In genomic region chr11:46110945-46111287, GRCm38 (mm10) we compare ENCODE assay signal across 20 mouse cellular contexts. TPM values are rescaled to one million over a fixed set of nuclear protein-coding genes. Genes with fewer than 3 reads are reported as not detected.
DNase-seq lines count a peak whose midpoint lies in the region; ATAC-seq and TF ChIP-seq lines count a peak whose summit lies in the region.
"Had no signal": no experiment of that assay in that cellular context is flagged by ENCODE, and none has a peak within 500 bp of the region (broad histone marks: within the 10 kb centered on the region; RNA-seq: fewer than 3 reads in every experiment).

No protein-coding gene starts in this region.

- H3K9ac ChIP-seq in heart, embryonic 13.5 days, result no peak overlapping the region
- no peak overlapping the region for H3K9ac ChIP-seq in heart, embryonic 15.5 days
- no peak overlapping the region for H3K9ac ChIP-seq in heart, embryonic 12.5 days
- H3K9ac ChIP-seq in heart, postnatal 0 days (replicated peaks; ENCODE audit: low read depth, low read length), result no peak overlapping the region
- no peak overlapping the region for H3K9ac ChIP-seq in heart, embryonic 11.5 days (ENCODE audit: low read depth, low read length)
- H3K9ac ChIP-seq: embryonic facial prominence, embryonic 13.5 days; embryonic facial prominence, embryonic 15.5 days; forebrain, embryonic 12.5 days had no signal

- no peak overlapping the region for H3K4me3 ChIP-seq in heart, embryonic 13.5 days
- no peak overlapping the region for H3K4me3 ChIP-seq in heart, embryonic 15.5 days
- H3K4me3 ChIP-seq in heart, embryonic 12.5 days, result no peak overlapping the region
- H3K4me3 ChIP-seq in heart, postnatal 0 days (ENCODE audit: low read depth, low read length), result no peak overlapping the region
- H3K4me3 ChIP-seq in heart, embryonic 11.5 days (ENCODE audit: low read depth, low read length), result no peak overlapping the region
- H3K4me3 ChIP-seq: embryonic facial prominence, embryonic 13.5 days; embryonic facial prominence, embryonic 15.5 days; erythroblast, embryonic 14.5 days; forebrain, embryonic 10.5 days; forebrain, embryonic 12.5 days had no signal

- no peaks in the 10 kb centered on the region for H3K9me3 ChIP-seq in heart, embryonic 13.5 days
- H3K9me3 ChIP-seq in heart, embryonic 15.5 days (replicated peaks), result no peaks in the 10 kb centered on the region
- H3K9me3 ChIP-seq in heart, embryonic 12.5 days (replicated peaks), result no peaks in the 10 kb centered on the region
- H3K9me3 ChIP-seq in heart, postnatal 0 days (replicated peaks; ENCODE audit: control insufficient read depth, low read length), result no peaks in the 10 kb centered on the region
- no peaks in the 10 kb centered on the region for H3K9me3 ChIP-seq in heart, embryonic 11.5 days (replicated peaks; ENCODE audit: control insufficient read depth, low read length)
- H3K9me3 ChIP-seq: embryonic facial prominence, embryonic 13.5 days; embryonic facial prominence, embryonic 15.5 days; forebrain, embryonic 10.5 days; forebrain, embryonic 12.5 days had no signal

- TF ChIP-seq CTCF in heart, postnatal 0 days (IDR thresholded peaks at IDR 0.05; ENCODE audit: low read depth), result no peak

- no peak for DNase-seq in heart, adult 11 months
- DNase-seq in heart, postnatal 0 days (ENCODE audit: low spot score), result no peak
- DNase-seq: adrenal gland, adult 2 months; adrenal gland, postnatal 10 days; adrenal gland, postnatal 25 days; cerebellum, adult 11 months; cerebellum, adult 8-10 months; embryo, embryonic 11 days had no signal

- peaks cover 23% of the 10 kb centered on the region for H3K4me1 ChIP-seq in heart, embryonic 13.5 days
- peaks cover 34% of the 10 kb centered on the region for H3K4me1 ChIP-seq in heart, embryonic 15.5 days (replicated peaks)
- H3K4me1 ChIP-seq in heart, embryonic 12.5 days (replicated peaks), result peaks cover 22% of the 10 kb centered on the region
- peaks cover 38% of the 10 kb centered on the region for H3K4me1 ChIP-seq in heart, postnatal 0 days (ENCODE audit: control insufficient read depth, insufficient read depth)
- peaks cover 6% of the 10 kb centered on the region; the same call in 1 of the 2 replicates for H3K4me1 ChIP-seq in heart, embryonic 11.5 days (ENCODE audit: control insufficient read depth, insufficient read depth, low read length)
- H3K4me1 ChIP-seq: embryonic facial prominence, embryonic 13.5 days; embryonic facial prominence, embryonic 15.5 days; forebrain, embryonic 12.5 days had no signal

- no peak for TF ChIP-seq EP300 in heart, postnatal 0 days (IDR thresholded peaks at IDR 0.05; ENCODE audit: low read depth)

- peaks cover 76% of the 10 kb centered on the region for H3K36me3 ChIP-seq in heart, embryonic 13.5 days
- peaks cover 24% of the 10 kb centered on the region for H3K36me3 ChIP-seq in heart, embryonic 15.5 days
- peaks cover 72% of the 10 kb centered on the region for H3K36me3 ChIP-seq in heart, embryonic 12.5 days
- H3K36me3 ChIP-seq in heart, postnatal 0 days (replicated peaks; ENCODE audit: control insufficient read depth, insufficient read depth, low read length), result peaks cover 51% of the 10 kb centered on the region
- H3K36me3 ChIP-seq in heart, embryonic 11.5 days (ENCODE audit: control insufficient read depth, insufficient read depth, low read length), result peaks cover 5% of the 10 kb centered on the region; the same call in 1 of the 2 replicates

- no peaks in the 10 kb centered on the region for H3K27me3 ChIP-seq in heart, embryonic 13.5 days (replicated peaks)
- no peaks in the 10 kb centered on the region for H3K27me3 ChIP-seq in heart, embryonic 15.5 days
- no peaks in the 10 kb centered on the region for H3K27me3 ChIP-seq in heart, embryonic 12.5 days (replicated peaks)
- H3K27me3 ChIP-seq in heart, postnatal 0 days (ENCODE audit: control insufficient read depth, insufficient read depth, low read length), result no peaks in the 10 kb centered on the region
- H3K27me3 ChIP-seq in heart, embryonic 11.5 days (ENCODE audit: control insufficient read depth, insufficient read depth, low read length), result no peaks in the 10 kb centered on the region
- H3K27me3 ChIP-seq: embryonic facial prominence, embryonic 13.5 days; embryonic facial prominence, embryonic 15.5 days; forebrain, embryonic 12.5 days had no signal

- no peak; the same call in 1 of the 2 replicates for ATAC-seq in heart, embryonic 13.5 days (ENCODE audit: extremely low read depth, insufficient number of reproducible peaks, low FRiP score, low TSS enrichment)
- peak; percentile 44; the same call in 1 of the 2 replicates for ATAC-seq in heart, embryonic 15.5 days (replicated peaks; ENCODE audit: insufficient number of reproducible peaks, insufficient read depth, low FRiP score, low read depth)
- ATAC-seq in heart, embryonic 12.5 days (ENCODE audit: insufficient number of reproducible peaks, low FRiP score), result no peak
- ATAC-seq in heart, postnatal 0 days (ENCODE audit: insufficient read depth, low read depth), result peak; percentile 34
- ATAC-seq in heart, embryonic 11.5 days (replicated peaks; ENCODE audit: insufficient number of reproducible peaks, low FRiP score, low TSS enrichment), result no peak
- ATAC-seq: forebrain, embryonic 14.5 days had no signal

- H3K4me2 ChIP-seq in heart, embryonic 13.5 days, result no peak overlapping the region
- no peak overlapping the region for H3K4me2 ChIP-seq in heart, embryonic 15.5 days
- H3K4me2 ChIP-seq in heart, embryonic 12.5 days, result no peak overlapping the region
- H3K4me2 ChIP-seq in heart, postnatal 0 days (ENCODE audit: low read depth, low read length), result no peak overlapping the region
- no peak overlapping the region for H3K4me2 ChIP-seq in heart, embryonic 11.5 days
- H3K4me2 ChIP-seq: embryonic facial prominence, embryonic 13.5 days; embryonic facial prominence, embryonic 15.5 days; forebrain, embryonic 12.5 days had no signal

- 67% methylated on average over 1 of the region's 1 CpGs for WGBS in heart, embryonic 13.5 days
- 71% methylated on average over 1 of the region's 1 CpGs for whole genome bisulfite sequencing in heart, embryonic 15.5 days
- WGBS in heart, embryonic 12.5 days, result 67% methylated on average over 1 of the region's 1 CpGs
- 50% methylated on average over 1 of the region's 1 CpGs for whole genome bisulfite sequencing in heart, postnatal 0 days
- WGBS in heart, embryonic 11.5 days (ENCODE audit: insufficient replicate concordance), result 78% methylated on average over 1 of the region's 1 CpGs

- peak overlapping the region; percentile 85 for H3K27ac ChIP-seq in heart, embryonic 13.5 days (replicated peaks)
- peak overlapping the region; percentile 81 for H3K27ac ChIP-seq in heart, embryonic 15.5 days
- H3K27ac ChIP-seq in heart, embryonic 12.5 days (ENCODE audit: poor library complexity, severe bottlenecking), result no peak overlapping the region
- peak overlapping the region; percentile 93 for H3K27ac ChIP-seq in heart, postnatal 0 days (ENCODE audit: low read depth)
- no peak overlapping the region for H3K27ac ChIP-seq in heart, embryonic 11.5 days (ENCODE audit: low read depth, low read length)
- H3K27ac ChIP-seq: embryonic facial prominence, embryonic 13.5 days; embryonic facial prominence, embryonic 15.5 days; forebrain, embryonic 10.5 days; forebrain, embryonic 12.5 days had no signal

RNA-seq across cellular contexts. Expression of gene Adam19, which starts 55.1 kb away (rescaled TPM):
- 24.2 and 24.7 TPM in 2 replicates for polyA plus RNA-seq in heart, embryonic 13.5 days (2015; fragmentation: Nextera tagmentation; extraction: Ambion mirVana)
- polyA plus RNA-seq in heart, embryonic 15.5 days (2015; fragmentation: Nextera tagmentation; extraction: Ambion mirVana), result 19.6 and 26.5 TPM in 2 replicates
- polyA plus RNA-seq in heart, embryonic 12.5 days (2016; fragmentation: Nextera tagmentation; extraction: Ambion mirVana), result 44.2 and 48.3 TPM in 2 replicates
- 59.8 and 67.9 TPM in 2 replicates for total RNA-seq in heart, postnatal 0 days (2014; rRNA removed; ENCODE audit: low replicate concordance)
- 10.1 and 15.8 TPM in 2 replicates for polyA plus RNA-seq in heart, postnatal 0 days (2015; fragmentation: Nextera tagmentation; extraction: Ambion mirVana)
- 24.4 and 31.7 TPM in 2 replicates for polyA plus RNA-seq in heart, embryonic 11.5 days (2014; fragmentation: Nextera tagmentation; extraction: Ambion mirVana)

RNA-seq across cellular contexts. Expression of gene Nipal4, which starts 55.4 kb away (rescaled TPM):
- 13.0 TPM in 2 replicates for polyA plus RNA-seq in heart, embryonic 13.5 days (2015; fragmentation: Nextera tagmentation; extraction: Ambion mirVana)
- polyA plus RNA-seq in heart, embryonic 15.5 days (2015; fragmentation: Nextera tagmentation; extraction: Ambion mirVana), result 5.3 and 6.5 TPM in 2 replicates
- polyA plus RNA-seq in heart, embryonic 12.5 days (2016; fragmentation: Nextera tagmentation; extraction: Ambion mirVana), result 21.7 and 22.9 TPM in 2 replicates
- total RNA-seq in heart, postnatal 0 days (2014; rRNA removed; ENCODE audit: low replicate concordance), result 3.0 and 10.9 TPM in 2 replicates
- 2.1 and 2.5 TPM in 2 replicates for polyA plus RNA-seq in heart, postnatal 0 days (2015; fragmentation: Nextera tagmentation; extraction: Ambion mirVana)
- 12.2 and 18.2 TPM in 2 replicates for polyA plus RNA-seq in heart, embryonic 11.5 days (2014; fragmentation: Nextera tagmentation; extraction: Ambion mirVana)
- total RNA-seq: adrenal gland, adult 2 months; common myeloid progenitor, adult 5-6 weeks; MEL had no signal
- polyA plus RNA-seq: erythroblast, embryonic 14.5 days had no signal

RNA-seq across cellular contexts. Expression of gene Gm12166, which starts 58.8 kb away (rescaled TPM):
- polyA plus RNA-seq in heart, embryonic 13.5 days (2015; fragmentation: Nextera tagmentation; extraction: Ambion mirVana), result 4.8 and 5.3 TPM in 2 replicates
- 2.9 and 4.4 TPM in 2 replicates for polyA plus RNA-seq in heart, embryonic 15.5 days (2015; fragmentation: Nextera tagmentation; extraction: Ambion mirVana)
- polyA plus RNA-seq in heart, embryonic 12.5 days (2016; fragmentation: Nextera tagmentation; extraction: Ambion mirVana), result 3.4 and 4.0 TPM in 2 replicates
- 1.8 and 2.8 TPM in 2 replicates for total RNA-seq in heart, postnatal 0 days (2014; rRNA removed; ENCODE audit: low replicate concordance)
- 3.6 and 3.9 TPM in 2 replicates for polyA plus RNA-seq in heart, postnatal 0 days (2015; fragmentation: Nextera tagmentation; extraction: Ambion mirVana)
- polyA plus RNA-seq in heart, embryonic 11.5 days (2014; fragmentation: Nextera tagmentation; extraction: Ambion mirVana), result 2.4 and 9.0 TPM in 2 replicates

Comparison
In these comparisons a context has a peak if more than half of its experiments do, and no peak if none do; other contexts are left out.
1. ATAC-seq: peak in heart, embryonic 15.5 days (single experiment) and heart, postnatal 0 days (single experiment); none in heart, embryonic 13.5 days (single experiment), heart, embryonic 12.5 days (single experiment) and heart, embryonic 11.5 days (single experiment).
2. H3K27ac ChIP-seq: peak in heart, embryonic 13.5 days (single experiment), heart, embryonic 15.5 days (single experiment) and heart, postnatal 0 days (single experiment); none in heart, embryonic 12.5 days (single experiment) and heart, embryonic 11.5 days (single experiment).